Comparison of ENCODE assay signal across 18 mouse cellular contexts in the genomic region with DNA sequence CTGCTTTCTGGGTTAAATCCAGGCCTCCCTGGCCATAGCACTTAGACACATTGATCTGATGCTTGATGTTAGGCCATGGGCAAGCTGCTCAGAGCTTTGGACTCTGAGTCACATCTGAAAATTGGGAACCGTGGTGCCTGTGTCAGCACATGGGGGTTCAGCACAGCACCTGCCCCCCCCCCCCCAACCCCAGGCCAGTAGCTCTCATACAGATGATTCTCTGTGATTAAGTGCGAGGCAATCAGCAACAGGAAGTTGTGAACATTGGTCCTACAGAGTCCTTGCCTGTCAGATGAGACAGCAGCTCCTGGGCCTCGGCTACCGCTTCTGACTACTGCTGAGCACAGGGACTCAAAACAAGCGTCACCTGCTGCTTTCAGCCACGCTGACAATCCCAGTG.
DNase-seq lines count a peak whose midpoint lies in the region; ATAC-seq and TF ChIP-seq lines count a peak whose summit lies in the region.
"Had no signal": no experiment of that assay in that cellular context is flagged by ENCODE, and none has a peak within 500 bp of the region (broad histone marks: within the 10 kb centered on the region; RNA-seq: fewer than 3 reads in every experiment).

No protein-coding gene starts in this region.

- H3K4me3 ChIP-seq in heart, embryonic 10.5 days, result no peak overlapping the region
- H3K4me3 ChIP-seq in heart, embryonic 11.5 days (ENCODE audit: low read depth, low read length), result no peak overlapping the region
- no peak overlapping the region for H3K4me3 ChIP-seq in thymus, adult 2 months (ENCODE audit: control insufficient read depth, insufficient read depth, low read length)
- 0 out of 4 replicates have a peak overlapping the region, but pooled peaks have one; percentile 13 to 16 for H3K4me3 ChIP-seq in MEL (ENCODE audit: control insufficient read depth in 1 of 2, insufficient read depth in 1 of 2, low read depth in 2 of 2, low read length in 2 of 2)
- no peak overlapping the region for H3K4me3 ChIP-seq in forebrain, embryonic 13.5 days
- H3K4me3 ChIP-seq: embryonic facial prominence, embryonic 12.5 days; heart, adult 2 months; heart, embryonic 13.5 days; hindbrain, embryonic 15.5 days had no signal

- H3K4me2 ChIP-seq in heart, embryonic 11.5 days, result no peak overlapping the region
- H3K4me2 ChIP-seq in forebrain, embryonic 13.5 days, result no peak overlapping the region
- H3K4me2 ChIP-seq: embryonic facial prominence, embryonic 12.5 days; heart, embryonic 13.5 days; hindbrain, embryonic 15.5 days had no signal

- DNase-seq in heart, embryonic 10.5 days (ENCODE audit: low spot score), result no peak
- no peak for DNase-seq in thymus, adult 2 months
- DNase-seq in thymus, postnatal 36 days, result no peak
- DNase-seq in MEL (ENCODE audit: low read depth, low spot score), result peak; percentile 65
- DNase-seq: adrenal gland, adult 8-10 months; adrenal gland, postnatal 36 days; cerebellum, adult 2 months; cerebellum, postnatal 14 days; gastrocnemius, postnatal 14 days; heart, adult 2 months; heart, postnatal 36 days had no signal

- H3K9me3 ChIP-seq in heart, embryonic 10.5 days, result no peaks in the 10 kb centered on the region
- no peaks in the 10 kb centered on the region for H3K9me3 ChIP-seq in heart, embryonic 11.5 days (replicated peaks; ENCODE audit: control insufficient read depth, low read length)
- no peaks in the 10 kb centered on the region for H3K9me3 ChIP-seq in MEL (replicated peaks; ENCODE audit: insufficient read depth, low read length)
- H3K9me3 ChIP-seq in forebrain, embryonic 13.5 days (replicated peaks), result no peaks in the 10 kb centered on the region
- H3K9me3 ChIP-seq: embryonic facial prominence, embryonic 12.5 days; heart, embryonic 13.5 days; hindbrain, embryonic 15.5 days had no signal

- no peak for TF ChIP-seq RAD21 in MEL (IDR thresholded peaks at IDR 0.05; ENCODE audit: low read depth, low read length)

- no peak for ATAC-seq in heart, embryonic 11.5 days (replicated peaks; ENCODE audit: insufficient number of reproducible peaks, low FRiP score, low TSS enrichment)
- ATAC-seq in forebrain, embryonic 13.5 days, result no peak
- ATAC-seq in megakaryocyte-erythroid progenitor cell, adult 5-6 weeks (replicated peaks; ENCODE audit: low FRiP score, low TSS enrichment, poor library complexity, severe bottlenecking), result no peak
- ATAC-seq: forebrain, embryonic 16.5 days had no signal

- no peaks in the 10 kb centered on the region for H3K36me3 ChIP-seq in heart, embryonic 10.5 days
- H3K36me3 ChIP-seq in heart, embryonic 11.5 days (ENCODE audit: control insufficient read depth, insufficient read depth, low read length), result no peaks in the 10 kb centered on the region
- H3K36me3 ChIP-seq in thymus, adult 2 months (ENCODE audit: control insufficient read depth, insufficient read depth, low read length), result no peaks in the 10 kb centered on the region
- H3K36me3 ChIP-seq in MEL (ENCODE audit: control insufficient read depth in 1 of 2, insufficient read depth in 2 of 2, low read length in 2 of 2), result no peaks in the 10 kb centered on the region; a peak in 1 of 4 replicates
- H3K36me3 ChIP-seq in forebrain, embryonic 13.5 days (ENCODE audit: poor library complexity, severe bottlenecking), result no peaks in the 10 kb centered on the region
- H3K36me3 ChIP-seq: embryonic facial prominence, embryonic 12.5 days; heart, embryonic 13.5 days; hindbrain, embryonic 15.5 days had no signal

- TF ChIP-seq POLR2A in thymus, adult 2 months (IDR thresholded peaks at IDR 0.05; ENCODE audit: control insufficient read depth, extremely low read depth, insufficient read depth, low read length, poor library complexity), result no peak
- no peak for TF ChIP-seq POLR2A in MEL (IDR thresholded peaks at IDR 0.05; ENCODE audit: control insufficient read depth in 1 of 2, insufficient read depth in 1 of 2, low read depth in 1 of 2, low read length in 2 of 2, poor library complexity in 1 of 2)

- 74% methylated on average over 6 of the region's 6 CpGs for WGBS in heart, embryonic 10.5 days
- WGBS in heart, embryonic 11.5 days (ENCODE audit: insufficient replicate concordance), result 70% methylated on average over 6 of the region's 6 CpGs
- WGBS in thymus, adult 2 months, result 38% methylated on average over 6 of the region's 6 CpGs
- 88% methylated on average over 6 of the region's 6 CpGs for WGBS in forebrain, embryonic 13.5 days

- 0 out of 2 replicates have a peak, but pooled peaks cover 6% of the 10 kb centered on the region for H3K27me3 ChIP-seq in heart, embryonic 10.5 days (ENCODE audit: insufficient read depth, poor library complexity, severe bottlenecking)
- peaks cover 3% of the 10 kb centered on the region; the same call in 1 of the 2 replicates for H3K27me3 ChIP-seq in heart, embryonic 11.5 days (ENCODE audit: control insufficient read depth, insufficient read depth, low read length)
- no peaks in the 10 kb centered on the region; the same call in 1 of the 2 replicates for H3K27me3 ChIP-seq in thymus, adult 2 months (ENCODE audit: control insufficient read depth, insufficient read depth, low read length)
- no peaks in the 10 kb centered on the region for H3K27me3 ChIP-seq in MEL (ENCODE audit: control insufficient read depth in 1 of 2, insufficient read depth in 2 of 2, low read length in 2 of 2)
- H3K27me3 ChIP-seq in forebrain, embryonic 13.5 days, result no peaks in the 10 kb centered on the region
- H3K27me3 ChIP-seq: embryonic facial prominence, embryonic 12.5 days; heart, embryonic 13.5 days; hindbrain, embryonic 15.5 days had no signal

- 0 out of 2 replicates have a peak overlapping the region, but pooled peaks have one; percentile 25 for H3K27ac ChIP-seq in heart, embryonic 10.5 days
- H3K27ac ChIP-seq in heart, embryonic 11.5 days (ENCODE audit: low read depth, low read length), result no peak overlapping the region
- peak overlapping the region; percentile 58 for H3K27ac ChIP-seq in thymus, adult 2 months (ENCODE audit: control insufficient read depth, insufficient read depth, low read length)
- H3K27ac ChIP-seq in MEL (ENCODE audit: control insufficient read depth, low read depth, low read length), result no peak overlapping the region
- H3K27ac ChIP-seq in forebrain, embryonic 13.5 days, result no peak overlapping the region
- H3K27ac ChIP-seq: embryonic facial prominence, embryonic 12.5 days; heart, adult 2 months; heart, embryonic 13.5 days; hindbrain, embryonic 15.5 days had no signal

- H3K79me2 ChIP-seq in MEL (ENCODE audit: control insufficient read depth, insufficient read depth, low read length, poor library complexity), result no peaks in the 10 kb centered on the region

- TF ChIP-seq CTCF in thymus, adult 2 months (IDR thresholded peaks at IDR 0.05; ENCODE audit: borderline replicate concordance, control insufficient read depth, extremely low read depth, insufficient read depth, low read length, poor library complexity), result no peak
- TF ChIP-seq CTCF in MEL (IDR thresholded peaks at IDR 0.05 in 2 of 3, conservative IDR thresholded peaks at IDR 0.05 in 1 of 3; ENCODE audit: control insufficient read depth in 1 of 3, insufficient read depth in 1 of 3, low read depth in 2 of 3, low read length in 3 of 3, poor library complexity in 1 of 3, severe bottlenecking in 1 of 3), result no peak

- peaks cover 4% of the 10 kb centered on the region for H3K4me1 ChIP-seq in heart, embryonic 10.5 days
- H3K4me1 ChIP-seq in heart, embryonic 11.5 days (ENCODE audit: control insufficient read depth, insufficient read depth, low read length), result no peaks in the 10 kb centered on the region
- H3K4me1 ChIP-seq in thymus, adult 2 months (replicated peaks; ENCODE audit: control insufficient read depth, insufficient read depth, low read length), result peaks cover 39% of the 10 kb centered on the region
- peaks cover 0 to 9% of the 10 kb centered on the region in 2 experiments; a peak in 2 of 4 replicates for H3K4me1 ChIP-seq in MEL (ENCODE audit: control insufficient read depth in 1 of 2, insufficient read depth in 2 of 2, low read length in 2 of 2)
- H3K4me1 ChIP-seq in forebrain, embryonic 13.5 days, result no peaks in the 10 kb centered on the region

- TF ChIP-seq EP300 in MEL (IDR thresholded peaks at IDR 0.05; ENCODE audit: low read depth in 1 of 2, low read length in 2 of 2), result peak; percentile 58 to 61

- H3K9ac ChIP-seq in heart, embryonic 11.5 days (ENCODE audit: low read depth, low read length), result no peak overlapping the region
- no peak overlapping the region for H3K9ac ChIP-seq in MEL (ENCODE audit: control insufficient read depth, low read depth, low read length, poor library complexity, severe bottlenecking)
- no peak overlapping the region for H3K9ac ChIP-seq in forebrain, embryonic 13.5 days
- H3K9ac ChIP-seq: embryonic facial prominence, embryonic 12.5 days; heart, embryonic 13.5 days; hindbrain, embryonic 15.5 days had no signal

TF ChIP-seq in MEL, 35 proteins besides CTCF, POLR2A, EP300 and RAD21 (continues in another document):
- TF ChIP-seq GATA1 (IDR thresholded peaks at IDR 0.05; ENCODE audit: low read depth, low read length) (no peak), RCOR1 (IDR thresholded peaks at IDR 0.05; ENCODE audit: low read depth, low read length) (0 out of 2 replicates have a peak, but pooled peaks have one; percentile 16), CHD2 (IDR thresholded peaks at IDR 0.05; ENCODE audit: low read length) (peak; percentile 27; the same call in 1 of the 2 replicates), CHD1 (IDR thresholded peaks at IDR 0.05; ENCODE audit: low read depth, low read length) (no peak), POLR2AphosphoS5 (IDR thresholded peaks at IDR 0.05; ENCODE audit: borderline replicate concordance, low read depth, low read length) (no peak), MXI1 (IDR thresholded peaks at IDR 0.05; ENCODE audit: low read depth, low read length) (no peak), ETS1 (IDR thresholded peaks at IDR 0.05; ENCODE audit: low read depth, low read length) (peak; percentile 51; the same call in 1 of the 2 replicates), NRF1 (IDR thresholded peaks at IDR 0.05; ENCODE audit: insufficient read depth, low read depth, low read length, poor library complexity, severe bottlenecking) (no peak), TCF12 (IDR thresholded peaks at IDR 0.05; ENCODE audit: low read depth, low read length) (peak; percentile 55), SIN3A (IDR thresholded peaks at IDR 0.05; ENCODE audit: low read length) (no peak), ZMIZ1 (IDR thresholded peaks at IDR 0.05; ENCODE audit: low read depth, low read length) (no peak), TAL1 (IDR thresholded peaks at IDR 0.05; ENCODE audit: low read length) (peak; percentile 65), GABPA (IDR thresholded peaks at IDR 0.05; ENCODE audit: low read depth, low read length) (no peak), USF2 (IDR thresholded peaks at IDR 0.05; ENCODE audit: borderline replicate concordance in 1 of 2, insufficient read depth in 1 of 2, low read depth in 1 of 2, low read length in 2 of 2) (no peak), USF1 (IDR thresholded peaks at IDR 0.05; ENCODE audit: low read depth, low read length) (no peak), E2F4 (IDR thresholded peaks at IDR 0.05; ENCODE audit: borderline replicate concordance, low read depth, low read length) (no peak), MYB (IDR thresholded peaks at IDR 0.05; ENCODE audit: low read depth, low read length) (no peak), POLR2AphosphoS2 (IDR thresholded peaks at IDR 0.05; ENCODE audit: low read length) (no peak)

Comparison
In these comparisons a context has a peak if more than half of its experiments do, and no peak if none do; other contexts are left out.
1. H3K27ac ChIP-seq: peak in heart, embryonic 10.5 days (single experiment) and thymus, adult 2 months (single experiment); none in heart, embryonic 11.5 days (single experiment), MEL (single experiment) and forebrain, embryonic 13.5 days (single experiment).
2. H3K4me3 ChIP-seq: peak in MEL (2 of 2); none in heart, embryonic 10.5 days (single experiment), heart, embryonic 11.5 days (single experiment), thymus, adult 2 months (single experiment) and forebrain, embryonic 13.5 days (single experiment).